Mouse (Mus musculus) CH12.LX (cell line): Measurements from ENCODE around the gene Timm23. TPM values are rescaled to one million over a fixed set of nuclear protein-coding genes. Genes with fewer than 3 reads are reported as not detected.

ENCODE experiments used
- DNase-seq: peaks from one replicate; pipeline ENCODE4 v3.0.0-alpha.2; 2013; ENCODE audit errors: extremely low read depth
- H3K27ac ChIP-seq: 2 replicates; pipeline ENCODE4 v1.5.1; 2012; ENCODE audit warnings: low read depth, mild to moderate bottlenecking, control low read depth, moderate library complexity; ENCODE audit not compliant: insufficient read depth
- H3K27me3 ChIP-seq: replicated peaks from 2 replicates; pipeline ENCODE3; 2012; ENCODE audit warnings: inconsistent platforms
- H3K36me3 ChIP-seq, 2 experiments: replicated peaks in 1 of 2; 2 replicates each; pipeline versions ENCODE3 to v1.6.1; 2012; ENCODE audit warnings: inconsistent platforms in 1 of 2, low read length in 1 of 2, mild to moderate bottlenecking in 1 of 2, mixed read lengths in 1 of 2, moderate library complexity in 1 of 2; ENCODE audit not compliant: control insufficient read depth in 1 of 2, insufficient read depth in 1 of 2
- H3K4me1 ChIP-seq, 2 experiments: 2 replicates each; pipeline ENCODE4 v1.6.1; 2012; ENCODE audit warnings: inconsistent platforms in 1 of 2, moderate library complexity in 1 of 2; ENCODE audit not compliant: insufficient read depth in 2 of 2, control insufficient read depth in 1 of 2
- H3K4me2 ChIP-seq: 2 replicates; pipeline ENCODE4 v1.6.1; 2012; ENCODE audit warnings: low read depth, mild to moderate bottlenecking, control low read depth; ENCODE audit not compliant: poor library complexity, insufficient read depth, severe bottlenecking
- H3K4me3 ChIP-seq, 3 experiments: fragments of 150-350 bp in 1 of 3; sonication (generic) in 1 of 3; replicated peaks in 1 of 3; 2 replicates each; pipeline versions ENCODE3 to v1.5.1; 2011 to 2012; ENCODE audit warnings: low read depth in 2 of 3, low read length in 2 of 3, mild to moderate bottlenecking in 2 of 3, moderate library complexity in 2 of 3, control low read depth in 1 of 3, improper control_type of control experiment in 1 of 3, inconsistent platforms in 1 of 3, mixed read lengths in 1 of 3; ENCODE audit not compliant: poor library complexity in 1 of 3
- H3K79me2 ChIP-seq: replicated peaks from 2 replicates; pipeline ENCODE4 v1.6.1; 2012; ENCODE audit warnings: mild to moderate bottlenecking, moderate library complexity; ENCODE audit not compliant: control insufficient read depth, poor library complexity, insufficient read depth, severe bottlenecking; ENCODE audit errors: extremely low read depth
- H3K9ac ChIP-seq: 2 replicates; pipeline ENCODE4 v1.6.1; 2012; ENCODE audit warnings: low read depth, mild to moderate bottlenecking, control low read depth, moderate library complexity; ENCODE audit not compliant: insufficient read depth
- H3K9me3 ChIP-seq: replicated peaks from 2 replicates; pipeline ENCODE3; 2012; ENCODE audit warnings: low read length, inconsistent platforms, mixed read lengths
- CTCF ChIP-seq, 2 experiments: IDR thresholded peaks in 1 of 2; conservative IDR thresholded peaks in 1 of 2; 2 replicates each; pipeline ENCODE4 v1.5.1; 2011 to 2012; ENCODE audit warnings: low read depth in 2 of 2, low read length in 2 of 2, improper control_type of control experiment in 1 of 2, inconsistent platforms in 1 of 2, mild to moderate bottlenecking in 1 of 2, moderate library complexity in 1 of 2
- E2F4 ChIP-seq: IDR thresholded peaks from 2 replicates; pipeline ENCODE4 v1.6.1; 2011; ENCODE audit warnings: low read depth, low read length, improper control_type of control experiment; ENCODE audit not compliant: insufficient replicate concordance
- ETS1 ChIP-seq: conservative IDR thresholded peaks from 2 replicates; pipeline ENCODE4 v1.6.1; 2012; ENCODE audit warnings: low read depth, mild to moderate bottlenecking, inconsistent platforms, low read length, improper control_type of control experiment, moderate library complexity
- IRF4 ChIP-seq: IDR thresholded peaks from 2 replicates; pipeline ENCODE4 v1.6.1; 2014; ENCODE audit warnings: low read depth, mild to moderate bottlenecking, inconsistent platforms, low read length, improper control_type of control experiment
- JUND ChIP-seq: conservative IDR thresholded peaks from 2 replicates; pipeline ENCODE4 v1.6.1; 2011; ENCODE audit warnings: low read depth, low read length, improper control_type of control experiment
- MAFK ChIP-seq: IDR thresholded peaks from 2 replicates; pipeline ENCODE4 v1.6.1; 2011; ENCODE audit warnings: low read length, improper control_type of control experiment; ENCODE audit not compliant: insufficient replicate concordance
- MAX ChIP-seq: IDR thresholded peaks from 2 replicates; pipeline ENCODE4 v1.6.1; 2011; ENCODE audit warnings: low read length, improper control_type of control experiment
- MAZ ChIP-seq: IDR thresholded peaks from 2 replicates; pipeline ENCODE4 v1.6.1; 2012; ENCODE audit warnings: low read depth, mild to moderate bottlenecking, inconsistent platforms, low read length, improper control_type of control experiment, moderate library complexity
- MEF2A ChIP-seq: IDR thresholded peaks from 2 replicates; pipeline ENCODE4 v1.6.1; 2014; ENCODE audit warnings: low read depth, mild to moderate bottlenecking, inconsistent platforms, low read length, improper control_type of control experiment, borderline replicate concordance
- MXI1 ChIP-seq: IDR thresholded peaks from 2 replicates; pipeline ENCODE4 v1.6.1; 2011; ENCODE audit warnings: mild to moderate bottlenecking, low read depth, low read length, improper control_type of control experiment
- MYC ChIP-seq: IDR thresholded peaks from 2 replicates; pipeline ENCODE4 v1.6.1; 2011; ENCODE audit warnings: low read depth, mild to moderate bottlenecking, improper control_type of control experiment, low read length
- NELFE ChIP-seq: IDR thresholded peaks from 2 replicates; pipeline ENCODE4 v1.6.1; 2011; ENCODE audit warnings: low read depth, low read length, improper control_type of control experiment
- POLR2A ChIP-seq: IDR thresholded peaks from 2 replicates; pipeline ENCODE4 v1.6.1; 2011; ENCODE audit warnings: low read depth, mild to moderate bottlenecking, improper control_type of control experiment, low read length
- POLR2AphosphoS2 ChIP-seq: IDR thresholded peaks from 2 replicates; pipeline ENCODE4 v1.6.1; 2011; ENCODE audit warnings: low read depth, low read length, improper control_type of control experiment
- SIN3A ChIP-seq: IDR thresholded peaks from 2 replicates; pipeline ENCODE4 v1.6.1; 2012; ENCODE audit warnings: low read length, improper control_type of control experiment, inconsistent platforms
- SMC3 ChIP-seq: IDR thresholded peaks from 2 replicates; pipeline ENCODE4 v1.6.1; 2011; ENCODE audit warnings: low read depth, low read length, improper control_type of control experiment
- TBP ChIP-seq: conservative IDR thresholded peaks from 2 replicates; pipeline ENCODE4 v1.6.1; 2011; ENCODE audit warnings: low read depth, low read length, improper control_type of control experiment
- TCF12 ChIP-seq: IDR thresholded peaks from 2 replicates; pipeline ENCODE4 v1.6.1; 2014; ENCODE audit warnings: low read depth, mild to moderate bottlenecking, inconsistent platforms, low read length, improper control_type of control experiment
- UBTF ChIP-seq: IDR thresholded peaks from 2 replicates; pipeline ENCODE4 v1.6.1; 2012; ENCODE audit warnings: low read depth, mild to moderate bottlenecking, inconsistent platforms, low read length, improper control_type of control experiment, moderate library complexity
- USF1 ChIP-seq: IDR thresholded peaks from 2 replicates; pipeline ENCODE4 v1.6.1; 2014; ENCODE audit warnings: low read depth, mild to moderate bottlenecking, inconsistent platforms, low read length, improper control_type of control experiment
- ZC3H11A ChIP-seq: IDR thresholded peaks from 2 replicates; pipeline ENCODE4 v1.6.1; 2012; ENCODE audit warnings: low read depth, mild to moderate bottlenecking, inconsistent platforms, low read length, improper control_type of control experiment
- ZKSCAN1 ChIP-seq: IDR thresholded peaks from 2 replicates; pipeline ENCODE4 v1.6.1; 2012; ENCODE audit warnings: low read depth, inconsistent platforms, low read length, improper control_type of control experiment, borderline replicate concordance
- ZNF384 ChIP-seq: IDR thresholded peaks from 2 replicates; pipeline ENCODE4 v1.6.1; 2012; ENCODE audit warnings: low read depth, low read length, improper control_type of control experiment, inconsistent platforms
- dilution Hi-C: fragments of 300-500 bp; cut with MboI; formaldehyde crosslinking; loops from 2 replicates; pipeline ENCODE4 v1.14.3; 2020; ENCODE audit warnings: low sequenced_read_pairs; ENCODE audit not compliant: extremely low pct_unique_long_range_greater_than_20kb, extremely low pct_ligation_motif_present
- in situ Hi-C: fragments of 300-500 bp; cut with MboI; formaldehyde crosslinking; loops from 3 replicates; pipeline ENCODE4 v1.14.3; 2019; ENCODE audit warnings: low sequenced_read_pairs, low pct_ligation_motif_present, low pct_unique_long_range_greater_than_20kb, mixed read lengths
- polyA plus RNA-seq: library from polyadenylated mRNA; unstranded; fragments of >175 nt; gene quantifications from 2 replicates; pipeline ENCODE4 v1.2.1, GENCODE M21; 2012; ENCODE audit warnings: low read depth; ENCODE audit not compliant: insufficient read length
- total RNA-seq, 2 experiments: library from RNA; depleted of rRNA; stranded (reverse); fragments of 300-350 nt in 1 of 2; fragments of >200 nt in 1 of 2; gene quantifications; 2 replicates each; pipeline ENCODE4 v1.2.3; 2012 to 2014

The Timm23 gene
- total and polyA plus RNA-seq, 3 experiments, result 285 to 558 (median 495) TPM

DNA sequence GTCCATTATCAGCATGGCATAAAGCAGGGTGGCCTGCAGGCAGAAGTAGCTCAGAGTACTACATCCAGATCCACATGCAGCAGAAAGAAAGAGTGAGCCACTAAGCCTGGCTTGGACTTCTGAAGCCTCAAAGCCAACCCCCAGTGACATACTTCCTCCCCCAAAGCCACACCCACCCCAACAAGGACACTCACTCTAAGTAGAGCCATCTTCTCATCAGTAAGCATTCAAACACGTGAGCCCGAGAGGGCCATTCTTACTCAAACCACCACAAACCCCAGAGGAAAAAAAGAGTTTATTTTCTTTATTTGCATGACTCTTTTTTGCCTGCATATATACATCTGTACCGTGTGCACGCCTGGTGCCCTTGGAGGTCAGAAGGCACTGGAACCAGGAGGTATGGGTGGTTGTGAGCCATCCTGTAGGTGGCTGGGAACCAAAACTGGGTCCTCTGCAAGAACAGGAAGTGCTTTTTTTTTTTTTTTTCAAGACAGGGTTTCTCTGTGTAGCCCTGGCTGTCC lies 42.5 kb downstream of the Timm23 start (continued):
- TF ChIP-seq MEF2A (no peak), MAFK (no peak), CTCF (conservative IDR thresholded peaks at IDR 0.05 in 1 of 2, IDR thresholded peaks at IDR 0.05 in 1 of 2; ENCODE audit: low read depth in 2 of 2, low read length in 2 of 2) (no peak)

DNA sequence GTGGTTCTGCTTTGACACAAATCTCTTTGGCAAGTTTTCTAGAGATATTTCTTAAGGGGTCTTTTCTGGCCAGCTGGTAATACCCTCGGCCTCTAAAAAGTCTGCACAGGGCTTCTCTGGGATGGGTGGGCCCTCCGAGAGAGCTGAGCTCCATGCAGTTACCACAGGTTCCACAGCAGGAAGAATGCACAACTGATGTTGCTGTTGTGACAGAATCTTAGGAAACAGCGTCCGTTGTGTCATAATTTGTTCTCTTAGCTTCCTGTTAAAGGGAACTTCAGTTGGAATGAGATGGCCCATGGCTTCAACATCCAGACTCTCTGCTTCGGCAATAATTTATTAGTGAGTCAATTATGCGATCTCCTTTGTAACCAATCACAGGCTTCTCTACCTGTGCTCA lies 46.9 kb downstream of the Timm23 start:
- Histone ChIP-seq H3K27ac (no peak overlapping the region), H3K27me3 (no peaks in the 10 kb centered on the region), H3K79me2 (no peaks in the 10 kb centered on the region), H3K9ac (no peak overlapping the region), H3K4me1 (no peaks in the 10 kb centered on the region), H3K4me3 (no peak overlapping the region), H3K36me3 (peaks cover 0 to 8% of the 10 kb centered on the region in 2 experiments), H3K9me3 (peaks cover 7% of the 10 kb centered on the region), H3K4me2 (no peak overlapping the region)
- dilution Hi-C loops (no loop called here), in situ Hi-C loops (loop anchor here (5.0 kb wide), 1 partner anchor 33 kb away; no protein-coding TSS in a partner anchor)
- TF ChIP-seq MAX (no peak), MYC (no peak), JUND (no peak), ETS1 (no peak), MEF2A (no peak), IRF4 (no peak), ZKSCAN1 (no peak), NELFE (no peak), TCF12 (no peak), USF1 (no peak), MAZ (no peak), UBTF (no peak), SIN3A (no peak), ZNF384 (no peak), POLR2AphosphoS2 (no peak), POLR2A (no peak)
- DNase-seq, result no peak

DNA sequence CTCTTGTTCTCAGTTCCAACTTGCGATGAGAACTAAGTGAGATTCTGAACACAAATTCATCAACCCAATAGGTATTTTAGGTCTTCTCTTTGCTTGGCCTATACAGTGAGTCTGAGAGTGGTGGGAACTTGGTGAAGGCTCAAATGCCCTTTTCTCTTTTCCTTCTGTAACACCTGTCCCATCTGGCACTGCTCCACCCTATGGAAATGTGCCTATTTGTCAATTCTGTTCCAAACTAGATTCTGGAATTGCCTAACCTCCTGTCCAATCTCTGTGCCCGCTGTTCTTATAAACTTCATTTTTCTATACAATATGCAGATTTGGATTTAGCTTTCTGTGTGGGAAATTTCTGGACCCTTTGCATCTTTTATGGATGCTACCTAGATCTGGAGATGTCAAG lies 48.5 kb downstream of the Timm23 start:
- TF ChIP-seq SIN3A (no peak), MEF2A (no peak), MXI1 (no peak), TBP (no peak), ZC3H11A (no peak), E2F4 (no peak), SMC3 (no peak), MYC (no peak)
- TF ChIP-seq, all 38 proteins: peak for 0
- H3K36me3 ChIP-seq, result peaks cover 0 to 8% of the 10 kb centered on the region in 2 experiments
- peaks cover 5% of the 10 kb centered on the region for H3K9me3 ChIP-seq
- no peak for DNase-seq
- no peaks in the 10 kb centered on the region for H3K79me2 ChIP-seq
- dilution Hi-C loops (no loop called here), in situ Hi-C loops (loop anchor here (5.0 kb wide), 1 partner anchor 34 kb away; no protein-coding TSS in a partner anchor)
- H3K4me3 ChIP-seq, result no peak overlapping the region
- no peaks in the 10 kb centered on the region for H3K27me3 ChIP-seq
- no peak overlapping the region for H3K9ac ChIP-seq
- H3K4me1 ChIP-seq, result no peaks in the 10 kb centered on the region
- no peak overlapping the region for H3K4me2 ChIP-seq
- H3K27ac ChIP-seq, result no peak overlapping the region
